Mouse (Mus musculus) ES-E14 (cell line): ENCODE measurements around the gene Slc6a3.

Experiments used
- CHD2 ChIP-seq: IDR thresholded peaks from 2 replicates; pipeline ENCODE4 v1.6.1; 2014; ENCODE audit warnings: mild to moderate bottlenecking, low read depth, low read length, inconsistent platforms
- HCFC1 ChIP-seq: IDR thresholded peaks from 2 replicates; pipeline ENCODE4 v1.6.1; 2012; ENCODE audit warnings: low read length, inconsistent platforms, borderline replicate concordance; ENCODE audit not compliant: insufficient read depth
- MAFK ChIP-seq: IDR thresholded peaks from 2 replicates; pipeline ENCODE4 v1.6.1; 2014; ENCODE audit warnings: mild to moderate bottlenecking, low read depth, low read length, inconsistent platforms; ENCODE audit not compliant: insufficient read depth
- ZC3H11A ChIP-seq: IDR thresholded peaks from 2 replicates; pipeline ENCODE4 v1.6.1; 2012; ENCODE audit warnings: low read depth, mild to moderate bottlenecking, inconsistent platforms, low read length, borderline replicate concordance
- ZNF384 ChIP-seq: IDR thresholded peaks from 2 replicates; pipeline ENCODE4 v1.6.1; 2012; ENCODE audit warnings: low read depth, low read length, inconsistent platforms

DNA sequence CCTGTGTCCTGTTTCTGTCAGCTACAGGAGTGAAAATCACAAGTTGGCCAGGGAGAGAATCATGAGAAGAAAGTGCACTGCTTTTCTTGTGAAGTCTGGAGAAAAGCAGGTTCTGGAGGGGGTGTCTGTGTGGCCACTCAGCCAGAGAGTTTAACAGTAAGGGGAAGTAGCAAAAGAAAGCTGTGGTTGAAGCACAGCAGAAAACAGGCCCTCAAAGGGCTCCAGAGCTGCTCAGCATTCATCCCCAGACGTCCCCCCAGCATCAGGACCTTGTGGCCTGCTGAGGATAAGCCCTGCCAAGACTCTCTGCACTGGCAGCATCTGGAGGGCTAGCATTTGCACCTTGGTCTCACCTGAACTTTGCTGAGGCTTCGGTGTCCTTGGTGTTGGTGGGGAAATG is 56.0 kb downstream of the Slc6a3 start:
- TF ChIP-seq CHD2 = no peak
- TF ChIP-seq ZNF384 = no peak
- no peak for TF ChIP-seq ZC3H11A
- TF ChIP-seq MAFK = no peak
- TF ChIP-seq HCFC1 = no peak
